Mouse (Mus musculus): Measurements from ENCODE around the gene Hip1.
"Not testable (repeated sequence)": the region's sequence is repeated elsewhere in the genome, so short reads cannot be mapped to it uniquely, and the experiment has no call there.

The Hip1 gene

DNA sequence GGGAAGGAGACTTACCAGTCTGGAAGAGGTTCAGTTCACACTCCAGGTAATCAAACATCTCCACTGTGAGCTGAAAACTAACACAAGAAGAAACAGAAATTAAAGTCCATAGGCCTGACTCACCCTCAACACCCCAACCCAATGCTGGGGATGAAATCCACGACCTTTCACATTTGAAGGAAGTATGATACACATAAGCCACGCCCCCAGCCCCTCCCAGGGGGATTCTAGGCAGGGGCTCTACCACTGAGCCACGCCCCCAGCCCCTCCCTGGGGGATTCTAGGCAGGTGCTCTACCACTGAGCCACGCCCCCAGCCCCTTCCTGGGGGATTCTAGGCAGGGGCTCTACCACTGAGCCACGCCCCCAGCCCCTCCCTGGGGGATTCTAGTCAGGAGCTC, 93.4 kb downstream of the Hip1 start:
- DNase-seq (ENCODE audit: extremely low read depth, low read depth, low spot score), result not testable (repeated sequence)

DNA sequence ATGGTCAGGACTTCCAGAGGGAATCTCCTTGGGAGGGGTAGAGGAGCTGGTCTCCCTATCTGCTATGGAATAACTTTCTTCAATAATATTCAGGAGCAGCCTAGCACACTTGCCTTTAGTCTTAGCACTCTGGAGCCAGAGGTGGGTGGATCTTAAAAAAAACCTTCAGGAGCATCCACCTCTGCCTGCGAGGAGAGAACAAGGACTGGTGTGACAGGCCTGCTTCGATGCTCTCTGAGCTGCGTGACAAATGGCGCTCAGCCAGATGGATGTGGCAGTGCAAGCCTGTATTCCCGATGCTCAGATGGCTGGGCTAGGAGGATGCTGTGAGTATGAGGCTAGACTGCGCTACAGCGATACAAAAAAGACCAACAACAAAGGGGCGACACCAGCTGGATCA, 93.8 kb downstream of the Hip1 start:
- DNase-seq (ENCODE audit: extremely low read depth, low read depth, low spot score), result no peak

DNA sequence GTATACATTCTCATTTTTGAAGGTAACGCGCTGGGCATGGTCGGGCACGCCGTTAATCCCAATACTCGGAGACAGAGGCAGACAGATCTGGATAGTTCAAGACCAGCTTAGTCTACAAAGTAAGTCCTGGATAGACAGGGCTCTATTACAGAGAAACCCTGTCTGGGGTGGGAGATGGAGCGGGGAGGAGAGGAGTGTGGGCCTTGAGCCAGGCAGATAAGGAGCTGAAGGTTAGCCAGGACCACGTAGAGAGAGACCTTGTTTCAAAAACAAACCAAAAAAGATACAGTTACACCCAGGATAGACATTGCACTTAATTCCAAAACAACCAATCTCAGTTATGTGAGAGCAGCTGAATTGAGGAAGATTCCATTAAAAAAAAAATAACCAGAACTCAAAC, 99.2 kb downstream of the Hip1 start:
- no peak for DNase-seq (ENCODE audit: extremely low read depth, low read depth, low spot score)

DNA sequence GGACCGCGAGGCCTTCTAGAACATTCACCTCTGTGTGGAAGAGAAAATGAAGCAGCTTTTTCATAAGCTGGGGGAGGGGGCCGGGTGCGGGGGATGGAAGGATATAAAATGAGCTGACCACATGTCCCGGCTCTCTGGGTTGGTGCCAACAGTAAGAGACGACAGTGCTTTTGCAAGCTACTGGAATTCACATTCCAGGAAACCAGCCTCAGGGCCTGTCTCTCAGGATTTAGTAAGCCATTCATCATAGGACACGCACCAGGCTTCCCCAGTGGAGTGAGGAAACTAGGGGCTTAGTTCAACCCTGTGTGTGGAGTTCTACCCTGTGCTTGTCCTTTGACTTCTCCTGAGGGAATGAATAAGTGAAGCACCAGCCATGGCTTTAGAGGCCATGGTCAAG, 102.5 kb downstream of the Hip1 start:
- peak; percentile 46 for DNase-seq (ENCODE audit: extremely low read depth, low read depth, low spot score)

DNA sequence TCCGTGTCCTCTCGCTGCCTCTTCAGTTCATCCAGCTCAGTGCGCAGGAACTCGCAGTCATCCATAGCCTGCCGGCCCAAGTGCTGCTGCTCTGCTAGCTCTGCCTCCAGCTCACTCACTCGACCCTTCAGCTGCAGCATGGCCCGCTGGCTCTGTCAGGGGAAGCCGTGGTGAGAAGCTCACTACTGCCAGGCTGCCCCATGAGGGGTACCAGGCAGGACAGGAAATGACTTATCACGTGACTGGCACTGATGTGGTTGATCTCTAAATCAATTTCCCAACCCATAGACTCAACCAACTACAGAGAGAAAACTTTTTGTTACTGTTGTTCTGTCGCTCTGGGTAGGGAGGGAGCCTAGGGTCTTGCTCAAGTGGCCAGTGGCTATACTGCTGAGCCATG, 109.9 kb downstream of the Hip1 start:
- DNase-seq (ENCODE audit: extremely low read depth, low read depth, low spot score), result no peak

DNA sequence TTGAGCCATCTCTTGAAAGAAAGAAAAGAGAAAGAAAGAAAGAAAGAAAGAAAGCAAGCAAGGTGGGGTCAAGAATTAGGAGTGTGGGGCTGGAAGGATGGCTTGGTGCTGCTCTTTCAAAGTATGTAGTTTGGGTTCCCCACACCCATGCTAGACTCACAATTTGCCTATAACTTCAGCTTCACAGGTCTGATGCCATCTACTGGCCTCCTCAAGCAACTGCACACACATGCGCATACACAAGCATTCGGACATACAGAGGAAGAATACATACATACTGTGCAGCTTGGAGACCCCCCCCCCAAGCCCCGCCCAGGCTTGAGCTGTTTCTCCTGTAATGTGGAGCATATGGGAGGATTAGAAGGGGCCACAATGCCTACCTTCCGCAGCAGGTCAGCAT, 111.1 kb downstream of the Hip1 start:
- DNase-seq (ENCODE audit: extremely low read depth, low read depth, low spot score), result no peak

DNA sequence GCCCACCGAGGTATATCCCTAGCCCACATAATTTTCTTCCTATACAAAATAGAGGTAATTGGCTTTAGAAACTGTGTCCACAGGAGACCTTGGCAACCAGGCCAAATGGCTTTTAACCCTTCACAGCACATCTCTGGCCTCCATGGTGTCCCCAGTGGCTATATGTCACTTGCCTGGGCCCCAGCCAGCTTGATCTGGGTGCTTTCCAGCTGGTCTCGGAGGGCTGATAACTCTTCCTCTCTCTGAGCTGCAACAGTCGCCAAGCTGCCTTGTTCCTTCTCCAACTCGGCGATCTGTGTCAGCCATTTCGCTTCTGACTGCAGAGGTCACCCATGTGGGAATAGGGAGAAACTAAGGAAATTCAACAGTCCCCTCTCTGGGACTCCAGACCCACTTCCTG, 113.8 kb downstream of the Hip1 start:
- DNase-seq (ENCODE audit: extremely low read depth, low read depth, low spot score), result no peak

DNA sequence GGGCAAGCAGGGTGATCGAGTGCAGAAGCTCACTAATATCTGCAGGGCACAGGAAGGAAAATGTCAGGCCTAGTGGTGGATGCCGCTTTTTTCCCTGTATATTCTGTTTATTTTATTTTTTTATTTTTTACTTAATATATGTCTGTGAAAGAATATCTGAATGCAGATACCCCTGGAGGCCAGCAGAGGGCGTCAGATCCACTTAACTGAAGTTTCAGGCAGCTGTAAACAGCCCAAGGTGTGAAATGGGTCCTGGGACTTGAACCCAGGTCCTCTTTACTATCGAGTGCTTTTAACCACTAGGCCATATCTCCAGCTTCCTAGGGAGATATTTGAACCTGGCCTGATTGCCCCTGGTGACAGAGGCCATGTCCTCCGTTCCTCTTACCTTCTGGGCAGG, 116.1 kb downstream of the Hip1 start:
- no peak for DNase-seq (ENCODE audit: extremely low read depth, low read depth, low spot score)

DNA sequence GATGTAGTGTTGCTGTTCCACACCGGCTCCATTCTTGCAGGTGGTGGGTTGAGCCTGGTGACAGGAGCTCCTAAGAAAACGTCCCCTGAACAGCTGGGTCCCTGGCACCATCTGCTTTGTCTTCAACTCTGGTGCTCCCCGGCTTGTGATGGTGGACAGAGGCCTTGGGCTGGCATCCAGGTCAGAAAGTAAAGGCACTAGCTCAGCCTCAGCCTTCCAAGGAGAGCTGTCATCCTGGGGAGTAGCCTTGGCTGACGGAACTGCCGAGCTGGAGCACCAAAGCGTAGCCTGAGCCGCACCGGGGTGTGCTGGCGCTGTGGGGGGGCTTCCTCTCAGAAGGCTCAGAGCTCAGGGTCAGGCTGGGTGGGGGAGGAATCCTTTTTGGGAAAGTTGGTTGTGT, 134.7 kb downstream of the Hip1 start:
- DNase-seq (ENCODE audit: extremely low read depth, low read depth, low spot score), result no peak

DNA sequence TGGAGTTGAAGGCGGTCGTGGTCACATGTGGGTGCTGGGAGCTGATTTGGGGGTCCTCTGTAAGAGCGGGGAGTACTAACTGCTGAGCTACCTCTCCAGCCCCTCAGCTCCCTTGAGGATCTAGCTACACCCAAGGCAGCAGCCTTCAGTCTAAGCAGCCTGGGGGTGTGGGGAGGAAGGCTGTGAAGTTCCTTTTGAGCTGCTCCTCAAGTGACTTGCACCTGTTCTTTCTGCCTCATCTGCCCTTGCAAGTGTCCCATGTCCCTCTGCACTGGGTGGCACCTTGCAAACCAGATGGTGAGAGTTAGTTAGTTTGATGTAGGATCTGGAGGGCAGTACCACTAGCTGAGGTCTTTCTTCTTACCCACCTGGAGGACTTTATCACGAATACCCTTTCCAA, 136.8 kb downstream of the Hip1 start:
- no peak for DNase-seq (ENCODE audit: extremely low read depth, low read depth, low spot score)

DNA sequence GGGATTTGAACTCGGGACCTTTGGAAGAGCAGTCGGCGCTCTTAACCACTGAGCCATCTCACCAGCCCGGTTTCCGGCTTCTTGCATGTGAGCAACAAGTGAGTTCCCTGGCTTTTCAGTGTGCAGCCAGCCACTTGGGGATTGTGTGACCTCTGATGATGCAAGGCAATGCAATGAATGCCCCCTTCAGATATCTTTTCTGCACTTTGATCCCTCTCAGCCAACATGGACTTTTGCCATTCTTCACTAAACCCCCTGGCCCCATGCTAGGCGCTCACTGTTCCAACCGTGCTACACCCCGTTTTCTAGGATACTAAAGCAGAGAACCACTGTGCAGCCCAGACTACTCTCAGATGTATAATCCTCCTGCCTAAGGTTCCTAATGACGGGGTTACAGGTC, 139.5 kb downstream of the Hip1 start:
- DNase-seq (ENCODE audit: extremely low read depth, low read depth, low spot score), result no peak

DNA sequence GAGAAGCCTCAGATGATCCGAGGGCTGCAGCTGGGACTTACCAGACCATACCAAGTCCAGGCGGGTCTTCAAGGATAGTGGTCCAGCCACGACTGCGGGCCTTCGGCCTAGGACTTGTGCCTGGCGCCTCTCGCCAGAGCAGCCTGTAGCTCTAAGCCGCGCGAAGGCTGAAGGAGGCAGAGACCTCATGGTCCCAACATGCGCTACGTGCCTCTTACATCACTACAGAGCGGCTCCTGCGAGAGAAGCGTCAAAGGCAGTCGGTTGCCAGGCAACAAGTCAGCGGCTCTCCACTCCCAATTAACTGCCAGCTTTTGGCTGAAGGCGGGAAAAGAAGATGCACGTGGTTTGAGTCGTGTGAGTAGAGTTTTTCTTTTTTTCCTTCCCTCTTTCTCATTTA, 140.3 kb downstream of the Hip1 start:
- DNase-seq (ENCODE audit: extremely low read depth, low read depth, low spot score), result no peak

DNA sequence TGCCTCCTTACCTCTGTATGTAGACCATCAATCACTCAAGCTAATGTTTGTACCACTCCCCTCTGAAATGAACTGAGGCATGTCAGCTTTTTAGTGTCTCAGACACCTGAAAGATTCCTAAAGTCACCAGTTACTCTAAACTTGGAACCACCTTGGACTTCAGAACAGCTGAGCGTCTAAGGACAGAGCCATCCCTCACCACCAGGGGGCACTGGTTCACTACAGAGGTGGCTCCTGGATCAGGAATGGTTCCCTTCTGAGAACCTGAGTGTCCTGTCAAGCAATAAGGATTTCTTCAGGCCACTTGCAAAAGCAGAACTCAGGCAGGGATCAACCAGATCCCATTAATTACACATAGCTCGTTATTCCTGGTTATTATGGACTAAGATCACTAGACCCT, 144.7 kb downstream of the Hip1 start:
- no peak for DNase-seq (ENCODE audit: extremely low read depth, low read depth, low spot score)

DNA sequence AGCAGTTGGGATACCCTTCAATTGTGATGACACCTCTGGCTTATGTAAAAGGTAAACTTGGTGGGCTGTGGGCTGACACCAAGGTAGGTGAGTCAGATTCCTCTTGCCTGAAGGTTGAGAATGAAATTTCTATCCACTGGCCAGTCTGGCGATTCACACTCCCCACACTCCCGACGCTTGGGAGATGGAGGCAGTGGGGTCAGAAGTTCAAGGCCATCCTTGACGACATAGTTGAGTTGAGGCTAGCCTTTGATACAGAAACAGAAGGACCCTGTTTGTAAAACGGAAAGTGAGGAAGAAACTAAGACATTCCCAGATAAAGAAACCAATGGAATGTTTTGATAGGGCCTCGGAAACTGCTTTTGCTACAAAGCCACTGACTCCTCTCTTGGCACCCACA, 145.5 kb downstream of the Hip1 start:
- DNase-seq (ENCODE audit: extremely low read depth, low read depth, low spot score), result no peak

DNA sequence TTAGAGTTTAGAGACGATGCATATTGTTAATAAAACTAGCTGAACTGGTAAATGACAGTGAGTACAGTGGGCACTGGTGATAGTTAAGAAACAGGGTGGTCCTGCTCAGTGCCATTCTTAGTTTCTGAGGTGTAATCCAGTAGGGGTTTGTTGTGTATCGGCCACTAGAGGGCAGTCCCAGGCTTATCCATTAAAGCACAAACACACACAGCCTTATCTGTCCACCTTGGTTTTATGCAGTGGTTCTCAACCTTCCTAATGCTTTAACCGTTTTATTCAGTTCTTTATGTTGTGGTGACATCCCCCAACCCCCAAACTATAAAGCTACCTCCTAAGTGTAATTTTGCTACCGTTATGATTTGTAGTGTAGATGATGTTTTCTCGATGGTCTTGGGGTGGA, 149.1 kb downstream of the Hip1 start:
- DNase-seq (ENCODE audit: extremely low read depth, low read depth, low spot score), result no peak

DNA sequence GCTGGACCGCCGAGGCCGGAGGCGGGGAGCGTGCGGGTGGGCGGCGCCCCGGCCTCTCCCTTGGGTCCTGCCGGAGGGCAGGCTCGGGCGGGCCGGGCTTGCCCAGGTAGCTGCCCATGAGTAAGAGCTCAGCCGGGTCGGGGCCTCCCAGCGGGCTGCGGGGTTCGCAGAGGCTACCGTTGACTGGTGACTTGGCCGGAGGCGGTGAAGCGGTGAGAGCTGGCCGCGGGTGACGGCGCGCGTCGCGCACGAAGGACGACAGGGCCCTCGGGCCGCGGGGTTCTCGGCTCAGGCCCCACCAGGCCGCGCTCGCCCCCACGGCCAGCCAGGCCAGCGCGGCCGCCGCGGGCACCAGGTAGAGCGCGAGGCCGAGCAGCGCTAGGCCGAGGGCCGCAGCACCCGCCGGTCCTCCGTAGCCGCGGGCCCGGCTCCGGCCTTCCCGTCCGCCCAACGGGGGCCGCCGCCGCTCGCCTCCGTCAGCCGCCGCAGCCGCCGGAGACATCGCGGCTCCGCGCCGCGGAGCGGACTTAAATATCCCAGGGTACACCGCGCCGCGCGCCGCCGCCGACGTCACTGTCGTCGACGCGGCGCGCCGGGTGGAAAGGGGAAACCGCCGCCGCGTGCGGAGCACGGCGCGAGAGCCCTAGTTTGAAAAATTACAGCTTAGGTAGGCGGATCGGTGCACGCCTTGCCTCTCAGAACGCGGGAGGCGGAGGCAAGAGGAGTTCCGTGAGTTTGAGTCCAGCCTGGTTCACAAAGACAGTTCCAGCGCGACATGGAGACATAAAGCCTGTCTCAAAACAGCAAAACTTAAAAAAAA, 150.7 kb downstream of the Hip1 start, which contains the start of gene Pom121:
TSS of gene Pom121 (minus strand) at position 543 of the 820 bp plus-strand sequence.
- no peak for DNase-seq (ENCODE audit: extremely low read depth, low read depth, low spot score)

DNA sequence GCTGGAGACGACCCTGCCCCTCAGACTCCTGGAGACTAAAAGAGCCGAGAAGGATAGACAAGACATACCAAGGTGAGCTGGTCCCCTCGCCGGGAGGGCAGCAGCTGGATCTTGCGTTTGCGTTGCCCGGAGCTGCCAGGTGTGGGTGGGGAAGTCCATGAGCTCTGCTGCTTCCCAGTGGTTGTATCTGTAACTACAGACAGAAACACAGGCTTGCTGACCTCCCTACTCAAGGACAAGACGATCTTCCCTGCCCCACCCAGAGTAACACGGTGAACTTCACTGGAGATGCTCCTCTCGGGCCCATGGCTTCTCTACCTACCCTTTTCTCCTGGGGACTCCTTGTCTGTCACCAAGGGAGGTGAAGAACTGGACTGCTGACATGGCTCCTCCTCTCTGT, 161.1 kb downstream of the Hip1 start:
- no peak for DNase-seq (ENCODE audit: extremely low read depth, low read depth, low spot score)

DNA sequence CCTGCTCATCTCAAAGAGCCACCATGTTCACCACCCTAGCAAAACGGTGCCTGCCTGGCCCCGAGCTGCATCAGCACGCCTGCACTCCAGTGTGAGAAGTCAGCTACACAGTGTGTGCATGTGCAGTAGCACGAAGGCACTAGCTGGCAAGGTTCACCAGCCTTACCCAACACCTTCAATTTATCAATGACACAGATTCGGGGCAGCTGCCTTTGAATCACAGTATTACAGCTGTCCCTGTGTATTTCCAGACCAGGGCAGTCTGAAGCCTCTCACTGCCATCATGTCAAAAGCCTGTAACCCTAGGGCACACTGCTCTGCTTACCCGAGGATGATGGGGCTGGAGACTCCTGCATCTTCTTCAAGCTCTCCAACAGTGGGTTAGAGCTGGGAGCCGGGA, 162.2 kb downstream of the Hip1 start:
- DNase-seq (ENCODE audit: extremely low read depth, low read depth, low spot score), result no peak

DNA sequence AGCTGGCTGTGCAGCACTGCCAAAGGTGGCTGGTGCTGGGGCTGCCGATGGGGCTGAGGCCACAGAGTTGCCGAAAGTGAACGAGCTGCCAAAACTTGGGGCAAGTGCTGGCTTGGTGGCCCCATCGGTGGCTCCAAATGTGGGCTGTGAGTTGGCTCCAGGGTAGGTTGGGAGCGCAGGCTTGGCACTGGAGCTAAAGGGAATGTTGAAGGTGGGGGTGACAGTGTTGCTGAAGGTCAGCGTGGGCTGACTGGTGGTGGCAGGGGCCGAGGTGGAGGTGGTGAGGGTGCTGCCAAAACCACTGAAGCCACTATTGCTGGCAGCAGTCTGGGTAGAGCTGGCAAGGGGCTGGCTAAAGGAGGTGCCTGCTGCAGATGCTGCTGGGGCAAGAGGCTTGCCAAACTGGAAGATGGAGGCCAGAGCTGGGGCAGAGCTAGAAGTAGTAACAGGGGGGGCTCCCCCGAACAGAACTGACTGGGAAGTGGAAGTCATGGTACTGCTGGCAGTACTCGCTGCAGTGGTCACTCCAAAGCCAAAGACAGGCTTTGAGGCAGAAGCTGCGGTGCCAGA, 163.5 kb downstream of the Hip1 start:
- DNase-seq (ENCODE audit: extremely low read depth, low read depth, low spot score), result peak; percentile 72

DNA sequence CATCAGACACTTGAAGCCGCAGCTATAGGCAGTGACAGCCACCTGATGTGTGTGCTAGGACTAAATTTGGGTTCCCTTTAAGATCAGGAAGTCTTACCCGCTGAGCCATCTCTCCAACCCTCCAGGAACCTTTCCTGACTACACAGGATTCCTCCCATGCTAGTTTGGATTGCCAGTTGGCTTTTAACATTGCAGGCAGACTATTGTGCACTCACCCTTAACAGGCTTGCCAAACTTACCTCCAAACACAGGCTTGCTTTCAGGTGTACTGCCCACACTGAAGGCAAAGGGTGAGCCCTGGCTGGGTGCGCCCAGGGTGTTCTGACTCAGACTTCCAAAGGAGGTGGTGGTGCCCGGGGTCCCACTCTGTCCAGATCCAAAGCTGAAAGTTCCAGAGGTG, 164.2 kb downstream of the Hip1 start:
- DNase-seq (ENCODE audit: extremely low read depth, low read depth, low spot score), result peak; percentile 75

DNA sequence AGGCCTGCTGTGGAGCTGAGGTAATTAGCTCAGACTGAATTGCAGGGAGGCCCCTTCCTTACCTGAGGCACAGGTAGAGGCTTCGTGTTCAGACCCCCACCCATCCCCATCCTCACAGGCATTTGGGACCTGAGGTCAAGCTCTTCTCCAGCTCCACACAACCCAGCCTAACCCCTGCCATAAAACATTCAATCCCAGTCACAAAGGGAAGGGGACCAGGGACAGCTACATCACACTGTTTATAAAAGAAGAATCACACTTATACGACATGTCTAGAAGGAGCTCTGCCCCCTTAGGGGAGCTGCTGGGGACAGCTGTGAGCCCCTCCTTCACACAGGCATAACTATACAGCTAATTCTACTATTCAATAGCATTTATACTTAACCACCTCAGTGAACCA, 168.6 kb downstream of the Hip1 start:
- no peak for DNase-seq (ENCODE audit: extremely low read depth, low read depth, low spot score)

DNA sequence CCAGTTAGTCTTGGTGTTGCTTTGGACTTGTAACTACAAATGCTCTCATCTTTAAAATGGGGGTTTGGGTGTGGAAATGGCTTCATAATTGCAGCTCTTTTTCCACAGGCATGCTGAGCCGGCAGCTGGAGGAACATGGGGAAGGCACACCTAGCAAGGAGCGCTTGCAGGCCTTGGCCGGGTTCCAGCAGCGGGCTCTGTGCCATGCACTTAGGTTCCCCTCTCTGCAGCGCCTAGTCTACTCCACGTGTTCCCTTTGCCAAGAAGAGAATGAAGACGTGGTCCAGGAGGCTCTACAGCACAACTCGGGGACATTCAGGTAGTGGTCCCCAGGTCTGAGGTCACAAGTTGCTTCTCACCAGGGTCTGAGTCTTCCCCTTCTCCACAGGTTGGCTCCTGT, 169.8 kb downstream of the Hip1 start:
- DNase-seq (ENCODE audit: extremely low read depth, low read depth, low spot score), result no peak

DNA sequence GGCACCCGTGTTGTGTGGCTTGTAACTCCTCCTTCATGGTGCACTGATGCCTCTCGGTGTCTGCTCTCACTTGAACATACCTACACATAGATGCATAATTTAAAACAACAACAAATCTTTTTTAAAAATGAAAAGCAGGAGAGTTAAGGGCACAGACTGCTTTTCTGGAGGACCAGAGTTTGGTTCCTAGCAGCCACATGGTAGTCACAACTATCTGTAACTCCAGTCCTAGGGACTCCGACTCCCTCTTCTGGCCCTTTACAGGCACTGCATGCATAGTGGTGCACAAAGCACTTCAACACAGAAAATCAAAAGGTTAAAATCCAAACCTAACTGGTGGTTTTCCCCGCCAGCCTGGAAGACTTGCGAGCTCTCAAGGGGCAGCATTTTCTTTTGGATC, 171.3 kb downstream of the Hip1 start:
- DNase-seq (ENCODE audit: extremely low read depth, low read depth, low spot score), result no peak

Data from fat pad, adult 2 months (tissue).